Mouse (Mus musculus): ENCODE results near the gene Nmbr. TPM values are rescaled to one million over a fixed set of nuclear protein-coding genes. Genes with fewer than 3 reads are reported as not detected.

Nmbr gene
- polyA plus RNA-seq, 1 experiment = 0.05 TPM

- Histone ChIP-seq H3ac (ENCODE audit: control insufficient read depth, insufficient read length, low read depth) (no peak overlapping the region), H3K27me3 (ENCODE audit: control insufficient read depth, insufficient read depth, insufficient read length) (no peaks in the 10 kb centered on the region), H3K79me3 (ENCODE audit: low read depth) (peaks cover 48% of the 10 kb centered on the region), H3K36me3 (ENCODE audit: control insufficient read depth, insufficient read depth) (peaks cover 24% of the 10 kb centered on the region), H3K4me3 (ENCODE audit: insufficient read depth, poor library complexity, severe bottlenecking) (no peak overlapping the region), H3K79me2 (ENCODE audit: control insufficient read depth, insufficient read depth) (peaks cover 75% of the 10 kb centered on the region)
- no peak for TF ChIP-seq MAX (IDR thresholded peaks at IDR 0.05)
- no peak for TF ChIP-seq MYOD1 (IDR thresholded peaks at IDR 0.05; ENCODE audit: control insufficient read depth, insufficient read length, low read depth)
- TF ChIP-seq CTCF (IDR thresholded peaks at IDR 0.05; ENCODE audit: control insufficient read depth, insufficient read depth, insufficient read length) = no peak
- TF ChIP-seq MYOG (IDR thresholded peaks at IDR 0.05; ENCODE audit: control insufficient read depth, extremely low read depth, insufficient read length) = no peak
- no peak for TF ChIP-seq USF1 (IDR thresholded peaks at IDR 0.05; ENCODE audit: low read depth)
- TF ChIP-seq CEBPB (IDR thresholded peaks at IDR 0.05; ENCODE audit: low read depth) = no peak
- no peak for TF ChIP-seq FOSL1 (IDR thresholded peaks at IDR 0.05; ENCODE audit: insufficient read depth, low read length, poor library complexity, severe bottlenecking)
Measured at GRCm38 (mm10) chr10:14690349-14690748, 15.0 kb upstream of the Nmbr start.

DNA sequence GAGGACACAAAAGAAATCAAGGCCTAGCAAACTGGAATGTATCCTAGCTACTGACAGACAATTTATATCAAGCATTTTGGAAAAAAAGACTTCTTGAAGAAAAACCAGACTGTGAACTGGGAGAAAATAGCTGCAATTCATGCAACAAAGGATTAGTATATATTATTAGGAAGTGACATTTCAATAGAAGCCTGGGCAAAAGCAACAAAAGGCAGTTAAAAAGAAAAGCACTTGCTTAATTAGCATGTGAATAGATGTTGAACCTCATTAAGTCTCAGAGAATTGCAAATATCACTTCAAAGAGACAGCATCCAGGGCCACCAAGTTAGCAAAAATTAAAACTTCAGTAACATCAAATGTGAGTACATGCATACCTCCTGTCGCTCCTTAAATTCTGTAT is 2.2 kb upstream of the Nmbr start:
- TF ChIP-seq FOSL1 (IDR thresholded peaks at IDR 0.05; ENCODE audit: insufficient read depth, low read length, poor library complexity, severe bottlenecking) (no peak), MYOD1 (IDR thresholded peaks at IDR 0.05; ENCODE audit: control insufficient read depth, insufficient read length, low read depth) (no peak), MAX (IDR thresholded peaks at IDR 0.05) (no peak), CEBPB (IDR thresholded peaks at IDR 0.05; ENCODE audit: low read depth) (no peak), MYOG (IDR thresholded peaks at IDR 0.05; ENCODE audit: control insufficient read depth, extremely low read depth, insufficient read length) (no peak), CTCF (IDR thresholded peaks at IDR 0.05; ENCODE audit: control insufficient read depth, insufficient read depth, insufficient read length) (no peak), USF1 (IDR thresholded peaks at IDR 0.05; ENCODE audit: low read depth) (no peak)
- Histone ChIP-seq H3ac (ENCODE audit: control insufficient read depth, insufficient read length, low read depth) (no peak overlapping the region), H3K79me2 (ENCODE audit: control insufficient read depth, insufficient read depth) (peaks cover 62% of the 10 kb centered on the region), H3K4me3 (ENCODE audit: insufficient read depth, poor library complexity, severe bottlenecking) (no peak overlapping the region), H3K36me3 (ENCODE audit: control insufficient read depth, insufficient read depth) (no peaks in the 10 kb centered on the region), H3K27me3 (ENCODE audit: control insufficient read depth, insufficient read depth, insufficient read length) (no peaks in the 10 kb centered on the region), H3K79me3 (ENCODE audit: low read depth) (peaks cover 41% of the 10 kb centered on the region)

DNA sequence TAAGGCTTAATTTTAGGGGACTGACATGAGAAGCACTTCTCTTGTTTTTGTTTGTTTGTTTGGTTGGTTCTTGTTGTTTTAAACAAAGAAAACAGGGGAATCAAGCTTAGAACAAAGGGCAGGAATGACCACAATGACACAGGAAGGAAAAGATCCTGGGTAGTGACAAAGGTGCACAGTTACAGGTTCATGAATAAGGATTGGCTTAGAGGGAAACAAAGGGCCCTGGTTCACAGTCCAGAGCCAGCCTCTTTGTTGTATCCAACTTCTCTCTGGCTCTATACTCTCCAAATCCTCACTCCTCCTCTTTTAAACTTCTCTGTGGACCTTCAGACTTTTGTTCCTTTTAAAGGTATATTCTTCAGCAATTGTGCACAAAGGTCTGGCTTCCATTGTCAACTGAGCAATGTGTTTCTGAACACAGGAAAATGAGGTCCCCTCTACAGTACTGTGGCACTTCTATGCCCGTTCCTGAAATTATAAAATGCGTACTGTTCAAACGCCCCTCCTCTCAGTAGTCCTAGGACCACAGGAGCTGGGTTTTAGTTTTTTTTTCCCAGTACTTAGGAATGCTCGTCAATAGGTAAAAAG is 1.5 kb upstream of the Nmbr start:
- H3K27me3 ChIP-seq (ENCODE audit: control insufficient read depth, insufficient read depth, insufficient read length) = no peaks in the 10 kb centered on the region
- H3K79me3 ChIP-seq (ENCODE audit: low read depth) = peaks cover 41% of the 10 kb centered on the region
- no peak overlapping the region for H3ac ChIP-seq (ENCODE audit: control insufficient read depth, insufficient read length, low read depth)
- no peaks in the 10 kb centered on the region for H3K36me3 ChIP-seq (ENCODE audit: control insufficient read depth, insufficient read depth)
- TF ChIP-seq CEBPB (IDR thresholded peaks at IDR 0.05; ENCODE audit: low read depth) (no peak), FOSL1 (IDR thresholded peaks at IDR 0.05; ENCODE audit: insufficient read depth, low read length, poor library complexity, severe bottlenecking) (no peak), CTCF (IDR thresholded peaks at IDR 0.05; ENCODE audit: control insufficient read depth, insufficient read depth, insufficient read length) (no peak), USF1 (IDR thresholded peaks at IDR 0.05; ENCODE audit: low read depth) (no peak), MYOD1 (IDR thresholded peaks at IDR 0.05; ENCODE audit: control insufficient read depth, insufficient read length, low read depth) (no peak), MAX (IDR thresholded peaks at IDR 0.05) (no peak), MYOG (IDR thresholded peaks at IDR 0.05; ENCODE audit: control insufficient read depth, extremely low read depth, insufficient read length) (no peak)
- peaks cover 61% of the 10 kb centered on the region for H3K79me2 ChIP-seq (ENCODE audit: control insufficient read depth, insufficient read depth)
- no peak overlapping the region for H3K4me3 ChIP-seq (ENCODE audit: insufficient read depth, poor library complexity, severe bottlenecking)

GRCm38 (mm10) chr10:14718114-14718513 is 12.7 kb downstream of the Nmbr start, which contains the start of gene Gje1:
Gene Gje1, minus strand, starts transcription at chr10:14718214.
- H3K36me3 ChIP-seq (ENCODE audit: control insufficient read depth, insufficient read depth) = no peaks in the 10 kb centered on the region
- H3ac ChIP-seq (ENCODE audit: control insufficient read depth, insufficient read length, low read depth) = no peak within 1 kb of the TSS
- no peak within 1 kb of the TSS for H3K4me3 ChIP-seq (ENCODE audit: insufficient read depth, poor library complexity, severe bottlenecking)
- H3K79me2 ChIP-seq (ENCODE audit: control insufficient read depth, insufficient read depth) = no peaks in the 10 kb centered on the region
- no peaks in the 10 kb centered on the region for H3K27me3 ChIP-seq (ENCODE audit: control insufficient read depth, insufficient read depth, insufficient read length)
- no peaks in the 10 kb centered on the region for H3K79me3 ChIP-seq (ENCODE audit: low read depth)
- TF ChIP-seq MYOG (IDR thresholded peaks at IDR 0.05; ENCODE audit: control insufficient read depth, extremely low read depth, insufficient read length) (no peak), FOSL1 (IDR thresholded peaks at IDR 0.05; ENCODE audit: insufficient read depth, low read length, poor library complexity, severe bottlenecking) (no peak)

DNA sequence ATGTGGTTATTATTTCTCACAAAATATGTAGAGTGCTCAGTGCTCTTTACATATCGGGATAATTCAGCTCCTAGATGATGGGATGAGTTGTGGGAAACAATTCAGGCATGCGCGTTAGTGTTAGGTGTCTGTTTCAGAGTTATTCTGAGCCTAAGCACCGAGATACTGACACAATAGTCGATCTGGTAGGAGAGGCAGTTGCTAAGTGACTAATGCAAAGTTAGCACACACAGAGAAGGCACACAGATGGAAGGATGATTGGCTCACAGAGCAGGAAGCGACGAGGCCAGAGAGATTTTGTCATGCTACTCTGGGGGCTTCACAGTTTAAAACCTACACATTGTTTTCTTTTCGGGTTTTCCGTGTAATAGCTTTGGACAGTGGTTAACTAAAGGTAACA is 20.3 kb downstream of the Nmbr start:
- TF ChIP-seq USF1 (IDR thresholded peaks at IDR 0.05; ENCODE audit: low read depth) = no peak
- no peak for TF ChIP-seq MYOD1 (IDR thresholded peaks at IDR 0.05; ENCODE audit: control insufficient read depth, insufficient read length, low read depth)
- no peak for TF ChIP-seq MAX (IDR thresholded peaks at IDR 0.05)
- TF ChIP-seq CTCF (IDR thresholded peaks at IDR 0.05; ENCODE audit: control insufficient read depth, insufficient read depth, insufficient read length) = no peak
- no peak for TF ChIP-seq CEBPB (IDR thresholded peaks at IDR 0.05; ENCODE audit: low read depth)
- TF ChIP-seq MYOG (IDR thresholded peaks at IDR 0.05; ENCODE audit: control insufficient read depth, extremely low read depth, insufficient read length) = no peak
- Histone ChIP-seq H3K79me2 (ENCODE audit: control insufficient read depth, insufficient read depth) (no peaks in the 10 kb centered on the region), H3K79me3 (ENCODE audit: low read depth) (no peaks in the 10 kb centered on the region), H3K36me3 (ENCODE audit: control insufficient read depth, insufficient read depth) (no peaks in the 10 kb centered on the region), H3ac (ENCODE audit: control insufficient read depth, insufficient read length, low read depth) (no peak overlapping the region), H3K4me3 (ENCODE audit: insufficient read depth, poor library complexity, severe bottlenecking) (no peak overlapping the region), H3K27me3 (ENCODE audit: control insufficient read depth, insufficient read depth, insufficient read length) (no peaks in the 10 kb centered on the region)

DNA sequence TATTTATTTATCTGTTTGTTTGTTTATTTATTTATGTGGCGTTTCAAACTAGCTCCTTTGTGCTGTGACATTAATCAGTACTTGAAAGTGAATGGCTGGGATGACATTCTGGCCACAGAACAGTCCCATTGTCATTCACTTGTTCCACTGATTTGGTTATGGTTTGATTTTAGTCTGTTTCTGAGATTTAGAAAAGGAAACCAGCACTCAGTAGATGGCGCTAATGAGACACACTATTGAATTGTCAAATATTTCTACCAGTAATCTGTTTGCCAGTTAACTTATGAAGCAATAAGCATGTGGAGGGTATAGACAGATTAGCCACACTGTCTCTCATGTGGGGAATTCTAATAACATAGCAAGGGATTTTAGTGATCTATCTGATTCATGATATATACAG is 28.9 kb downstream of the Nmbr start:
- no peaks in the 10 kb centered on the region for H3K27me3 ChIP-seq (ENCODE audit: control insufficient read depth, insufficient read depth, insufficient read length)
- H3K79me2 ChIP-seq (ENCODE audit: control insufficient read depth, insufficient read depth) = no peaks in the 10 kb centered on the region
- no peaks in the 10 kb centered on the region for H3K79me3 ChIP-seq (ENCODE audit: low read depth)
- H3K36me3 ChIP-seq (ENCODE audit: control insufficient read depth, insufficient read depth) = no peaks in the 10 kb centered on the region
- no peak overlapping the region for H3K4me3 ChIP-seq (ENCODE audit: insufficient read depth, poor library complexity, severe bottlenecking)
- TF ChIP-seq CEBPB (IDR thresholded peaks at IDR 0.05; ENCODE audit: low read depth) (peak; percentile 70), MYOG (IDR thresholded peaks at IDR 0.05; ENCODE audit: control insufficient read depth, extremely low read depth, insufficient read length) (no peak), MAX (IDR thresholded peaks at IDR 0.05) (no peak), CTCF (IDR thresholded peaks at IDR 0.05; ENCODE audit: control insufficient read depth, insufficient read depth, insufficient read length) (no peak)
- H3ac ChIP-seq (ENCODE audit: control insufficient read depth, insufficient read length, low read depth) = no peak overlapping the region
